Mouse (Mus musculus) urinary bladder, adult 18-20 months (tissue): Measurements from ENCODE around the gene Chpf.

Experiments
- DNase-seq, 2 experiments: peaks; one replicate each; pipeline ENCODE4 v3.0.0; 2022; ENCODE audit warnings: low spot score in 2 of 2, mixed read lengths in 2 of 2

Chpf gene

DNA sequence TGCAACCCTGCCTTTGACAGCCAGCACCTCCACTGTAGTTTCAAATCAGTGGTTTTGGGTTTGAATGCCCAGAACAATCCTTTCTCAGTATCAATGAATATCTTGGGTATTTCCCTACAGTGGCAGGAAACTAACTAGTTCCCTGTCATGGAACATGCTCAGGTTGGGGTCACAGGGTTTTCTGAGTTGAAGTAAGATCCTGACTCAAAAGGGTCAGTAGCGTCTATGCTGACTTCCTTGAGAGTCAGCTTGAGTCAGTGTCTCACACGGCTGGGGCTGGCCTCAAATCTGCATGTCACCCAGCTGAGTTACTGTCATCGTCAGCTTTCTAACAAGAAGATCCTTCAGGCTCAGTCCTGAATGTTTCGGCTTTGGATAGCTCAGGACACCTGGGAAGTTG, 19.8 kb upstream of the Chpf start:
- no peak for DNase-seq

- no peak for DNase-seq
These were observed 15.9 kb upstream of the Chpf start for GRCm38 (mm10) chr1:75494878-75495548.

- DNase-seq, result no peak
These were observed 13.6 kb upstream of the Chpf start for GRCm38 (mm10) chr1:75492579-75493170.

GRCm38 (mm10) chr1:75490785-75491551, 11.9 kb upstream of the Chpf start:
- DNase-seq, result no peak

GRCm38 (mm10) chr1:75487405-75488161, 8.5 kb upstream of the Chpf start:
- peak; percentile 41 to 70 for DNase-seq

GRCm38 (mm10) chr1:75487040-75487404, 7.9 kb upstream of the Chpf start:
- DNase-seq, result no peak

DNA sequence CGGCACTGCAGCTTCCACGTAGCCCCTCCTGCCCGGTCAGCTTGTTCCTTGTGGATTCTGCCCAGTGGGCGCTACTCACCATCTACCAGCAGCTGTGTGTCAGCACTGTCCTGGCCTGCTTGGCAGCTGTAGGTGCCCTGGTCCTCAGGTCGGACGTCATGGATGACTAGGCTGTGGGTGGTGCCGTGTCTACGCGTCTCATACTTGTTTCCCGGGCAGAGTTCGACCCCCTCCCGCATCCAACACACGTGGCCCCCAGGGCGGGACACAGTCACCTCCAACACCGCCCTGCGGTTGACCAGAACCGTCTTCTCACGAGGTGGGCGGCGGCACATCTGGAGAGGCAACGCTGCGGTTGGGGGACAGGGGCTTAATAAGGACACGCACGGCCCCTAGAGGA, 7.5 kb upstream of the Chpf start:
- DNase-seq, result no peak

- DNase-seq, result no peak
These were observed 1.6 kb upstream of the Chpf start for GRCm38 (mm10) chr1:75480735-75481134.

DNA sequence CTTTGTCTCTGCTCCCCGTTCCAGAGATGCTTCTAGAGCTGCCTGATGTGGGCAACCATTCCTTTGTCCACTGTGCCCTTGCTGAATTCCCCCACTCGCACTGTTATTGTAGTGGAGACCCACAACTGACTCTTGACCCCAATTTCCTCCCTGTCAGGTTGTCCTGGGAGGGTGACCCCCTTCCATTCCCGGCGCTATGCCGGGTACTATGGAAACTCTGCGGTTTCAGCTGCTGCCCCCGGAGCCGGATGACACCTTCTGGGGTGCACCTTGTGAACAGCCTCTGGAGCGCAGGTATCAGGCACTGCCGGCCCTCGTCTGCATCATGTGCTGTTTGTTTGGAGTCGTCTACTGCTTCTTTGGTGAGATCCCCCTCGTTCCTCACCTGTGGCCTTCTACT, 929 bp upstream of the Chpf start:
- DNase-seq, result no peak

GRCm38 (mm10) chr1:75479635-75479989, 505 bp upstream of the Chpf start:
- no peak for DNase-seq

- DNase-seq, result no peak
These were observed 610 bp downstream of the Chpf start for GRCm38 (mm10) chr1:75478497-75478896.

DNA sequence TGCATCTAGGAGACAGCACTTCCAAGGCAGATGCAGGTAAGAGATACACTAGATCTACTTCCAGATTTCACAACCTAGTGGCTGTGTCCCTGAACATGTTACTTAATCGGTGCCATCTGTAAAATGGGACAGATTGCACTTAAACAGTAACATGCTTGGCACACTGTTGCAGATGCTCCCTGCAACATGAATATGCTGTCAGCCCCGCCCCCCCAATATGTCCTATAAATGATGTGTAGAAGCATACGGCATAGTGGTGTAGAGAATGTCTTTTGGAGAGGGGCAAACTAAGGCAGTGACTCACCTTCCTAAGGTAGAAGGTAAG, 1.2 kb downstream of the Chpf start:
- DNase-seq, result no peak

DNA sequence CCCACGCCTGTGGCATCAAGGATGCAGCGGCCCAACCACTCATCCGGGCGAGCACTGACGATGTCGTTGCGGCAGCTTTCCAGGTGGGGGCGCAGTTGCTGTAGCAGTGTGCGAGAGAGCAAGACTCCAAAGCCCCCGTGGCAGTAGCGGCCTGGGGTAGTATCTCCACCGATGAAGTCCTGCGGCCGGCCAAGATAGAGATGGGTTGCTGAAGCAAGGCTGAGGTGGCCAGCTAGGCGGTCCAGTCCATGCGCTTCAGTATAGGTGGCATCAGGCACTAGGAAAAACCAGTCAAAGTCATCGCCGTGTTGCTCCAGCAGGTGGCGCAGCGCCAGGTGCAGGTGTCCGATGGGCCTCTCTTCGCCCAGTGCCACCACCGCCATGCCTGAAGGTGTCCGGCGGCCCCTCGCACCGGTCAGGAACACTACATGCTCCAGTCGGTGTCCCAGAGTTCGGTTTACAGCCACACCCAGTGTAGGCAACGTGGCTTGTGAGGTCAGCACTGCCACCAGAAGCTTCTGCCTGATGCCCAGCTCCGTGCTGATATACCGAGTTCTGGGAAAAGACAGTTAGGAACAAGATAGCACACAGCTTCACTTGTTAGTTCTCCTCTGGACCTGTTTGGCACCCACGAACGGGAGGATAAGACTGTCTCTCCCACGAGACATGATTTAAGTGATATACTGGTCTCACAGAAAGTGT, 1.7 kb downstream of the Chpf start:
- peak; percentile 66 to 90 for DNase-seq

DNA sequence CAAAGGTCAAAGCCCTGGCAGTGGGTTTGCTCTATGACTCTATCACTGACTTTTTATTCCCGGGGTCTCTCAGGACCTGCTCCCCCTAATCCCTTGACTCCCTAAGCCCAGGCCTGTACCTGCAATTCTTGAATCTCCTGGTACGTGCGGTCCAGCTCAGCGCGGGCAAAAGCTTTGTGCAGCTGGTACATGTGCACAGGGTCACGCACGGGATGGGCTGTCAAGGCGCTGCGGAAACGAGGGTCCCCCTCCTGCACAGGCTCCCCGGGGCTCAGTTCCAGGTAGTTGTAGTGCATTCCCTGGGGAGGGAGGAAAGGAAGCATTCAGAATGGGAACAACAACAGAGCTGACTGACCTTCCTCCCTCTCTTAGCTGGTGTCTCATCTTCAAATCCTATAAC, 2.7 kb downstream of the Chpf start:
- DNase-seq, result no peak

GRCm38 (mm10) chr1:75469287-75469825, 9.8 kb downstream of the Chpf start:
- no peak for DNase-seq

- peak; percentile 58 to 75 for DNase-seq
These were observed 11.7 kb downstream of the Chpf start for GRCm38 (mm10) chr1:75467215-75467927.

DNA sequence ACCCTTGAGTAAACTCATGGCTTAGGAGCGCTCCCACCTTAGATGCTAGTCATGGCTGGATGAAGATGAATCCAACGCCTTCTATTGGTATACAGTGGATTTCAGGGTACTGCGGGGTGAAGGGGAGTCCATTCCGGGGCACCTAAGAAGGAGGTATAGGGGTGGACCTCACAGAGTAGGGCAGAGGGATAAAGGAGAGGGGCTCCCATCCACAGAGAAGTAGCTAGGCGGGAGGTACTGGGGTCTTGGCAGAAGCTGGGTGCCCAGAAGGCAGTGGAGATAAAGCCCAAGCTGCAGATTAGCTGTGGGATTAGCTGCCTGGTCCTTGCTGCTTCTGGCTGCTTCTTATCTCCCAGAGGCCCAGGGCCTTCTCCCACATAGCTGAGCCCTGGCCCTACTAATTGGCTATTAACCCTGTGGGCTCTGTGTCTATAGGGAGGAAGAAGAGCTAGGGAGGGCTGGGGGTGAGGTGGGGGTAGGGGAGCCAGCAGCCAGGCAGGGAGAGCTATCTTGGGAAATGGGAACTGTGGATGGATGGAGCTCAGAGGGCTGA, 15.4 kb downstream of the Chpf start:
- no peak for DNase-seq

GRCm38 (mm10) chr1:75462636-75463035, 16.5 kb downstream of the Chpf start:
- no peak for DNase-seq

GRCm38 (mm10) chr1:75460297-75460696, 18.8 kb downstream of the Chpf start:
- DNase-seq, result no peak

GRCm38 (mm10) chr1:75458789-75459684, 20.1 kb downstream of the Chpf start:
- no peak for DNase-seq
